Mouse (Mus musculus) forebrain, embryonic 11.5 days (tissue): ENCODE data around the gene Gm49342. TPM values are rescaled to one million over a fixed set of nuclear protein-coding genes. Genes with fewer than 3 reads are reported as not detected.
A peak's percentile ranks its signal among the peaks of the same experiment; 100 is the strongest.
"Not testable (repeated sequence)": the region's sequence is repeated elsewhere in the genome, so short reads cannot be mapped to it uniquely, and the experiment has no call there.

Source experiments
- ATAC-seq: fragments of 200-750 bp; cut with Nextera tagmentation; replicated peaks from 2 replicates; pipeline ENCODE4 v1.8.0; 2017; ENCODE audit warnings: moderate TSS enrichment; ENCODE audit not compliant: low FRiP score
- DNase-seq: peaks from one replicate; pipeline ENCODE4 v3.0.0-alpha.2; 2017; ENCODE audit warnings: low spot score
- H3K27ac ChIP-seq: fragments of 300-500 bp; sonication (generic); 2 replicates; pipeline ENCODE4 v1.5.1; 2014; ENCODE audit warnings: low read depth, low read length
- H3K27me3 ChIP-seq: fragments of 300-500 bp; sonication (generic); 2 replicates; pipeline ENCODE4 v1.6.1; 2014; ENCODE audit warnings: mild to moderate bottlenecking, low read length, mixed read lengths; ENCODE audit not compliant: control insufficient read depth, insufficient read depth
- H3K36me3 ChIP-seq: fragments of 300-500 bp; sonication (generic); 2 replicates; pipeline ENCODE4 v1.6.1; 2014; ENCODE audit warnings: mild to moderate bottlenecking, low read length, moderate library complexity, mixed read lengths; ENCODE audit not compliant: control insufficient read depth, insufficient read depth
- H3K4me1 ChIP-seq: fragments of 300-500 bp; sonication (generic); replicated peaks from 2 replicates; pipeline ENCODE4 v1.6.1; 2014; ENCODE audit warnings: low read length, mixed read lengths; ENCODE audit not compliant: control insufficient read depth, insufficient read depth
- H3K4me2 ChIP-seq: fragments of 300-500 bp; sonication (generic); 2 replicates; pipeline ENCODE4 v1.6.1; 2014; ENCODE audit warnings: low read depth, mild to moderate bottlenecking, low read length, moderate library complexity, mixed read lengths; ENCODE audit not compliant: severe bottlenecking
- H3K4me3 ChIP-seq: fragments of 300-500 bp; sonication (generic); 2 replicates; pipeline ENCODE4 v1.5.1; 2014; ENCODE audit warnings: low read depth, low read length
- H3K9ac ChIP-seq: fragments of 300-500 bp; sonication (generic); 2 replicates; pipeline ENCODE4 v1.6.1; 2014; ENCODE audit warnings: low read length
- H3K9me3 ChIP-seq: fragments of 300-500 bp; sonication (generic); 2 replicates; pipeline ENCODE4 v1.6.1; 2016; ENCODE audit warnings: low read length, mixed read lengths; ENCODE audit not compliant: control insufficient read depth
- WGBS: fragments of 180-500 bp; shearing (Covaris S2); extraction: QIAGEN DNeasy Blood & Tissue Kit; methylation state at CpG from one replicate; pipeline ENCODE4 v1.1.7; 2014; 5-methylcytosine and 5-hydroxymethylcytosine counted together
- polyA plus RNA-seq: library from polyadenylated mRNA; unstranded; fragments of >200 nt; fragmentation: Nextera tagmentation; extraction: Ambion mirVana; gene quantifications from 2 replicates; pipeline ENCODE4 v1.2.1, GENCODE M21; 2014

The Gm49342 gene
- polyA plus RNA-seq, 1 experiment from 2014 or later, result not detected

- Histone ChIP-seq H3K4me1 (peaks cover 2% of the 10 kb centered on the region; the same call in 1 of the 2 replicates), H3K4me3 (no peak overlapping the region), H3K36me3 (no peaks in the 10 kb centered on the region), H3K9me3 (no peaks in the 10 kb centered on the region), H3K27me3 (no peaks in the 10 kb centered on the region), H3K9ac (no peak overlapping the region), H3K27ac (no peak overlapping the region), H3K4me2 (no peak overlapping the region)
- no peak for ATAC-seq
- DNase-seq, result no peak
- 14% methylated on average over 1 of the region's 1 CpGs for WGBS
These were observed 24.7 kb downstream of the Gm49342 start for GRCm38 (mm10) chr14:50969041-50969440.

GRCm38 (mm10) chr14:50969558-50970544, 25.5 kb downstream of the Gm49342 start:
- Histone ChIP-seq H3K27ac (no peak overlapping the region), H3K4me1 (peaks cover 2% of the 10 kb centered on the region; the same call in 1 of the 2 replicates), H3K36me3 (no peaks in the 10 kb centered on the region), H3K9me3 (no peaks in the 10 kb centered on the region), H3K27me3 (no peaks in the 10 kb centered on the region), H3K4me2 (no peak overlapping the region), H3K9ac (peak overlapping the region; percentile 9; the same call in 1 of the 2 replicates), H3K4me3 (no peak overlapping the region)
- ATAC-seq (peak; percentile 50; the same call in 1 of the 2 replicates), DNase-seq (peak; percentile 57)
- 11% methylated on average over 12 of the region's 12 CpGs for WGBS

- no peak overlapping the region for H3K9ac ChIP-seq
- H3K4me2 ChIP-seq, result no peak overlapping the region
- no peak overlapping the region for H3K27ac ChIP-seq
- H3K4me3 ChIP-seq, result no peak overlapping the region
- DNase-seq, result no peak
- no peaks in the 10 kb centered on the region for H3K36me3 ChIP-seq
- peaks cover 2% of the 10 kb centered on the region; the same call in 1 of the 2 replicates for H3K4me1 ChIP-seq
- 76% methylated on average over 1 of the region's 1 CpGs for WGBS
- ATAC-seq, result no peak
- no peaks in the 10 kb centered on the region for H3K27me3 ChIP-seq
- H3K9me3 ChIP-seq, result no peaks in the 10 kb centered on the region
These were observed 26.5 kb downstream of the Gm49342 start for GRCm38 (mm10) chr14:50970822-50971221.

- not testable (repeated sequence) for H3K27ac ChIP-seq, H3K4me1 ChIP-seq, H3K36me3 ChIP-seq, H3K9me3 ChIP-seq, H3K27me3 ChIP-seq, DNase-seq, ATAC-seq, H3K9ac ChIP-seq, H3K4me2 ChIP-seq, H3K4me3 ChIP-seq
- 93% methylated on average over 5 of the region's 5 CpGs for WGBS
These were observed 28.7 kb downstream of the Gm49342 start for GRCm38 (mm10) chr14:50973054-50973453.

GRCm38 (mm10) chr14:50973700-50974099, 29.4 kb downstream of the Gm49342 start:
- 32% methylated on average over 4 of the region's 4 CpGs for WGBS
- Histone ChIP-seq H3K4me2 (no peak overlapping the region), H3K9me3 (no peaks in the 10 kb centered on the region), H3K27ac (no peak overlapping the region), H3K4me3 (no peak overlapping the region), H3K9ac (no peak overlapping the region), H3K27me3 (no peaks in the 10 kb centered on the region), H3K4me1 (peaks cover 5% of the 10 kb centered on the region; the same call in 1 of the 2 replicates), H3K36me3 (no peaks in the 10 kb centered on the region)
- ATAC-seq, result no peak
- DNase-seq, result no peak

DNA sequence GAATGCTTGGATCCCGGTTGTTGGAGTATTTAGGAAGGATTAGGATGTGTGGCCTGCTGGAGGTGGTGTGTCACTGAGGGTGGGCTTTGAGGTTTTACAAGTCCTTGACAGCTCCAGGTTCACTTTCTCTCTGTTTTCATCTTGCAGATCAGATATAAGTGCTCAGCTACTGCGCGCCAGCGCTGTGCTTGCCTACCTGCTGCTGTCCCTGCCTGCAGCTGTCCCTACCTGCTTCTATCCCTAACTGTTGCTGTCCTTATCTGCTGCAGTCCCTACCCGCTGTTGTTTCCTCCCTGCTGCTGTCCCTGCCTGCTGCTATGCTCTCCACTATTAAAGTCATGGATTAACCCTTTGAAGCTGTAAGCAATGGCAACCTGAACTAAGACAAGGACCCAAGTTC, 30.7 kb downstream of the Gm49342 start:
- no peak overlapping the region for H3K27ac ChIP-seq
- H3K9ac ChIP-seq, result no peak overlapping the region
- 41% methylated on average over 5 of the region's 5 CpGs for WGBS
- H3K4me3 ChIP-seq, result no peak overlapping the region
- DNase-seq, result no peak
- no peaks in the 10 kb centered on the region for H3K36me3 ChIP-seq
- ATAC-seq, result no peak
- H3K27me3 ChIP-seq, result no peaks in the 10 kb centered on the region
- no peaks in the 10 kb centered on the region for H3K9me3 ChIP-seq
- H3K4me1 ChIP-seq, result peaks cover 4% of the 10 kb centered on the region; the same call in 1 of the 2 replicates
- no peak overlapping the region for H3K4me2 ChIP-seq

- H3K27me3 ChIP-seq, result no peaks in the 10 kb centered on the region
- peak overlapping the region; percentile 43 for H3K9ac ChIP-seq
- DNase-seq (no peak), ATAC-seq (peak; percentile 51; the same call in 1 of the 2 replicates)
- no peaks in the 10 kb centered on the region for H3K9me3 ChIP-seq
- H3K36me3 ChIP-seq, result no peaks in the 10 kb centered on the region
- H3K27ac ChIP-seq, result no peak overlapping the region
- peaks cover 4% of the 10 kb centered on the region; the same call in 1 of the 2 replicates for H3K4me1 ChIP-seq
- peak overlapping the region; percentile 19; the same call in 1 of the 2 replicates for H3K4me2 ChIP-seq
- no peak overlapping the region for H3K4me3 ChIP-seq
- 10% methylated on average over 9 of the region's 9 CpGs for WGBS
These were observed 32.4 kb downstream of the Gm49342 start for GRCm38 (mm10) chr14:50976674-50977073.

- WGBS, result 92% methylated on average over 6 of the region's 6 CpGs
- not testable (repeated sequence) for H3K9ac ChIP-seq, H3K36me3 ChIP-seq, H3K27ac ChIP-seq, H3K9me3 ChIP-seq, DNase-seq, ATAC-seq, H3K4me2 ChIP-seq, H3K4me1 ChIP-seq, H3K27me3 ChIP-seq, H3K4me3 ChIP-seq
These were observed 34.1 kb downstream of the Gm49342 start for GRCm38 (mm10) chr14:50978451-50978850.
